8 mouse cellular contexts compared by ENCODE assay signal in the genomic region with DNA sequence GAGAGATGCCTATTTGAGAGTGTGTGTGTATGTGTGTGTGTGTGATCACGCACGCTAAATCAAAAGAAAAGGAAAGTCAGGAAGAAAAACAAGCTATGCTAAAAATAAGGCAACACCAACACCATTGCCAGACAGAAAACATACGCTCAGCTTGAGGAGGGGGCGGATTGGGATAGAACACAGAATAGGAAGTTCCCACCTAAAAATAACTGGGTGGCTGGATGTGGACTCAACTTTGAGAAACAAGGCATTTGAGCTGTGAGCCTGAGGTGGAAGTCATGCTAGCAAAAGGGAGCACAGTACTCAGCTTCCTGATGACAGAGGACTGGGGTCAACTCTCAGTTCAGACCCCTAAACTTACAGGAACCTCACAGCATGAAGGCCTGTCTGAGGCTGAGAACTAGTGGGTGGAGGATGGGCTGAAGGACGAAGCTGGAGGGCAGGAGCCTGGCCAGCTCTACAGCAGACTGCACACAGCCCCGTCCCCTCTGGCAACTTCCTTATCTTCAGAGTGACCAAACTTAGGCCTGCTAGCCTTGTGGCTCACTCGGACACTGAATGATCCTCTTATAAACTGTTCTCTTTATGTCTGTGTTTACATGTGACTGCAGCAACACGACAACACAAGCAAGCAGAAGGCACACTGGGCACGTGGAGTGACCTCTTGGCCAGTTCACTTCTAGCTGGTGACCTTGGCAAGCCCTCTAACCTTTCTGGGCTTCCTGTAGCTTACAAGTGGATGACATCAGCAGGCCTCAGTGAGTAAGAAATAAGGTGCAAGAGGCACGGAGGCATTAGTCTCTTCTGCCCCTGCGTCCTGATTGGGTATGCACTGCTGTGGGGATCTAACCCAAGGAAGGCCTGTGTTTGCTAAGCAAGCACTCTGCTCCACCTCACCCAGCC.
A peak's percentile ranks its signal among the peaks of the same experiment; 100 is the strongest.
DNase-seq lines count a peak whose midpoint lies in the region; ATAC-seq and TF ChIP-seq lines count a peak whose summit lies in the region.

No protein-coding gene starts in this region.

- ATAC-seq in forebrain, postnatal 0 days: peak; percentile 4; the same call in 1 of the 2 replicates
- no peak for ATAC-seq in hindbrain, embryonic 16.5 days
- no peak for ATAC-seq in liver, embryonic 15.5 days (ENCODE audit: insufficient read depth)
- peak; percentile 65 for ATAC-seq in stomach, embryonic 15.5 days (ENCODE audit: insufficient read depth, low FRiP score, low read depth)

- no peak for TF ChIP-seq CTCF in forebrain, postnatal 0 days (IDR thresholded peaks at IDR 0.05; ENCODE audit: low read depth)

- H3K27ac ChIP-seq in forebrain, postnatal 0 days (ENCODE audit: low read depth, low read length): no peak overlapping the region
- H3K27ac ChIP-seq in hindbrain, embryonic 16.5 days (ENCODE audit: low read depth, low read length): peak overlapping the region; percentile 53; the same call in 1 of the 2 replicates
- H3K27ac ChIP-seq in liver, embryonic 15.5 days (replicated peaks): 0 out of 2 replicates have a peak overlapping the region, but pooled peaks have one; percentile 8
- H3K27ac ChIP-seq in stomach, embryonic 15.5 days: peak overlapping the region; percentile 78

- no peak overlapping the region for H3K9ac ChIP-seq in forebrain, postnatal 0 days
- H3K9ac ChIP-seq in hindbrain, embryonic 16.5 days (ENCODE audit: low read depth, low read length): no peak overlapping the region
- no peak overlapping the region for H3K9ac ChIP-seq in liver, embryonic 15.5 days
- no peak overlapping the region for H3K9ac ChIP-seq in stomach, embryonic 15.5 days

- no peak overlapping the region for H3K4me3 ChIP-seq in forebrain, postnatal 0 days (ENCODE audit: low read depth, low read length)
- no peak overlapping the region for H3K4me3 ChIP-seq in hindbrain, embryonic 16.5 days (ENCODE audit: low read length)
- no peak overlapping the region for H3K4me3 ChIP-seq in liver, embryonic 15.5 days (replicated peaks)
- no peak overlapping the region for H3K4me3 ChIP-seq in stomach, embryonic 15.5 days (replicated peaks)

- no peaks in the 10 kb centered on the region for H3K36me3 ChIP-seq in forebrain, postnatal 0 days (ENCODE audit: insufficient read depth)
- H3K36me3 ChIP-seq in hindbrain, embryonic 16.5 days (ENCODE audit: control insufficient read depth, insufficient read depth, low read length): no peaks in the 10 kb centered on the region
- H3K36me3 ChIP-seq in liver, embryonic 15.5 days (replicated peaks): peaks cover 5% of the 10 kb centered on the region; the same call in 1 of the 2 replicates
- no peaks in the 10 kb centered on the region; the same call in 1 of the 2 replicates for H3K36me3 ChIP-seq in stomach, embryonic 15.5 days

- no peak overlapping the region for H3K4me2 ChIP-seq in forebrain, postnatal 0 days (ENCODE audit: low read depth)
- no peak overlapping the region for H3K4me2 ChIP-seq in hindbrain, embryonic 16.5 days (ENCODE audit: low read length)
- H3K4me2 ChIP-seq in liver, embryonic 15.5 days: no peak overlapping the region
- no peak overlapping the region for H3K4me2 ChIP-seq in stomach, embryonic 15.5 days

- DNase-seq in layer of hippocampus, adult 9-11 months: peak; percentile 69
- no peak for DNase-seq in layer of hippocampus, postnatal 36 days
- DNase-seq in forebrain, postnatal 0 days: no peak
- DNase-seq in cerebellum, postnatal 10 days: no peak
- no peak for DNase-seq in gastrocnemius, postnatal 25 days

- no peaks in the 10 kb centered on the region for H3K27me3 ChIP-seq in forebrain, postnatal 0 days (ENCODE audit: insufficient read depth, low read length)
- H3K27me3 ChIP-seq in hindbrain, embryonic 16.5 days (replicated peaks; ENCODE audit: control insufficient read depth, insufficient read depth, low read length): no peaks in the 10 kb centered on the region
- no peaks in the 10 kb centered on the region for H3K27me3 ChIP-seq in liver, embryonic 15.5 days
- H3K27me3 ChIP-seq in stomach, embryonic 15.5 days (replicated peaks): no peaks in the 10 kb centered on the region

- no peaks in the 10 kb centered on the region for H3K9me3 ChIP-seq in forebrain, postnatal 0 days (ENCODE audit: low read length)
- no peaks in the 10 kb centered on the region for H3K9me3 ChIP-seq in hindbrain, embryonic 16.5 days (ENCODE audit: control insufficient read depth, low read length)
- no peaks in the 10 kb centered on the region for H3K9me3 ChIP-seq in liver, embryonic 15.5 days (replicated peaks)
- H3K9me3 ChIP-seq in stomach, embryonic 15.5 days: no peaks in the 10 kb centered on the region

- peaks cover 26% of the 10 kb centered on the region for H3K4me1 ChIP-seq in forebrain, postnatal 0 days (ENCODE audit: insufficient read depth)
- peaks cover 37% of the 10 kb centered on the region for H3K4me1 ChIP-seq in hindbrain, embryonic 16.5 days (ENCODE audit: control insufficient read depth, insufficient read depth, low read depth, low read length)
- H3K4me1 ChIP-seq in liver, embryonic 15.5 days (replicated peaks): peaks cover 68% of the 10 kb centered on the region
- H3K4me1 ChIP-seq in stomach, embryonic 15.5 days: peaks cover 58% of the 10 kb centered on the region

- WGBS in forebrain, postnatal 0 days: 66% methylated on average over 11 of the region's 11 CpGs
- 73% methylated on average over 11 of the region's 11 CpGs for WGBS in hindbrain, embryonic 16.5 days
- 53% methylated on average over 11 of the region's 11 CpGs for WGBS in liver, embryonic 15.5 days (ENCODE audit: insufficient replicate concordance)
- WGBS in stomach, embryonic 15.5 days: 48% methylated on average over 11 of the region's 11 CpGs

Comparison
In these comparisons a context has a peak if more than half of its experiments do, and no peak if none do; other contexts are left out.
1. ATAC-seq: peak in forebrain, postnatal 0 days (single experiment) and stomach, embryonic 15.5 days (single experiment); none in hindbrain, embryonic 16.5 days (single experiment) and liver, embryonic 15.5 days (single experiment).